Mouse (Mus musculus) neural tube, embryonic 15.5 days (tissue): ENCODE results near the gene Syt11. TPM values are rescaled to one million over a fixed set of nuclear protein-coding genes. Genes with fewer than 3 reads are reported as not detected.
"Not testable (repeated sequence)": the region's sequence is repeated elsewhere in the genome, so short reads cannot be mapped to it uniquely, and the experiment has no call there.

Experiments
- ATAC-seq: fragments of 200-750 bp; cut with Nextera tagmentation; 2 replicates; pipeline ENCODE4 v1.8.0; 2017; ENCODE audit warnings: mild to moderate bottlenecking, moderate TSS enrichment, moderate library complexity; ENCODE audit not compliant: low FRiP score
- H3K27ac ChIP-seq: fragments of 300-500 bp; sonication (generic); replicated peaks from 2 replicates; pipeline ENCODE4 v1.5.1; 2015; ENCODE audit warnings: mild to moderate bottlenecking, inconsistent platforms
- H3K27me3 ChIP-seq: fragments of 300-500 bp; sonication (generic); replicated peaks from 2 replicates; pipeline ENCODE4 v1.6.1; 2015; ENCODE audit warnings: inconsistent platforms
- H3K36me3 ChIP-seq: fragments of 300-500 bp; sonication (generic); 2 replicates; pipeline ENCODE4 v1.6.1; 2015; ENCODE audit warnings: inconsistent platforms
- H3K4me1 ChIP-seq: fragments of 300-500 bp; sonication (generic); 2 replicates; pipeline ENCODE4 v1.6.1; 2015; ENCODE audit warnings: inconsistent platforms
- H3K4me2 ChIP-seq: fragments of 300-500 bp; sonication (generic); 2 replicates; pipeline ENCODE4 v1.6.1; 2015; ENCODE audit warnings: inconsistent platforms, mild to moderate bottlenecking, moderate library complexity
- H3K4me3 ChIP-seq: fragments of 300-500 bp; sonication (generic); replicated peaks from 2 replicates; pipeline ENCODE4 v1.5.1; 2015; ENCODE audit warnings: mild to moderate bottlenecking, inconsistent platforms
- H3K9ac ChIP-seq: fragments of 300-500 bp; sonication (generic); replicated peaks from 2 replicates; pipeline ENCODE4 v1.6.1; 2015; ENCODE audit warnings: mild to moderate bottlenecking, inconsistent platforms
- H3K9me3 ChIP-seq: fragments of 300-500 bp; sonication (generic); replicated peaks from 2 replicates; pipeline ENCODE4 v1.6.1; 2016; ENCODE audit warnings: inconsistent platforms
- WGBS: fragments of 180-500 bp; shearing (Covaris S2); methylation state at CpG from one replicate; pipeline ENCODE4 v1.1.7; 2015; ENCODE audit warnings: mixed read lengths; 5-methylcytosine and 5-hydroxymethylcytosine counted together
- polyA plus RNA-seq: library from polyadenylated mRNA; unstranded; fragments of >200 nt; fragmentation: Nextera tagmentation; extraction: Ambion mirVana; gene quantifications from 2 replicates; pipeline ENCODE4 v1.2.1, GENCODE M21; 2015

Syt11 gene
- polyA plus RNA-seq, 1 experiment from 2014 or later: 237 TPM

GRCm38 (mm10) chr3:88719098-88719497 lies 55.9 kb downstream of the Syt11 start:
- WGBS: 72% methylated on average over 2 of the region's 2 CpGs
- peak overlapping the region; percentile 87 for H3K4me2 ChIP-seq
- ATAC-seq: no peak

GRCm38 (mm10) chr3:88717831-88718230 lies 57.1 kb downstream of the Syt11 start:
- Histone ChIP-seq H3K36me3 (peaks cover 34% of the 10 kb centered on the region), H3K27me3 (no peaks in the 10 kb centered on the region), H3K9me3 (no peaks in the 10 kb centered on the region), H3K4me1 (peaks cover 29% of the 10 kb centered on the region), H3K27ac (no peak overlapping the region), H3K4me2 (peak overlapping the region; percentile 87), H3K4me3 (peak overlapping the region; percentile 9), H3K9ac (no peak overlapping the region)
- WGBS: 76% methylated on average over 1 of the region's 1 CpGs
- ATAC-seq: no peak

More at GRCm38 (mm10) chr3:88719098-88719497, 55.9 kb downstream of the Syt11 start:
- no peaks in the 10 kb centered on the region for H3K27me3 ChIP-seq
- no peak overlapping the region for H3K4me3 ChIP-seq
- no peak overlapping the region for H3K27ac ChIP-seq
- no peak overlapping the region for H3K9ac ChIP-seq
- no peaks in the 10 kb centered on the region for H3K9me3 ChIP-seq
- peaks cover 29% of the 10 kb centered on the region for H3K4me1 ChIP-seq
- H3K36me3 ChIP-seq: peaks cover 30% of the 10 kb centered on the region

- Histone ChIP-seq H3K36me3 (peaks cover 37% of the 10 kb centered on the region), H3K4me3 (peak overlapping the region; percentile 59), H3K4me2 (peak overlapping the region; percentile 87), H3K9me3 (no peaks in the 10 kb centered on the region), H3K9ac (peak overlapping the region; percentile 65), H3K27ac (peak overlapping the region; percentile 63), H3K27me3 (no peaks in the 10 kb centered on the region), H3K4me1 (peaks cover 29% of the 10 kb centered on the region)
- 7% methylated on average over 9 of the region's 9 CpGs for WGBS
- ATAC-seq: peak; percentile 64
Measured at GRCm38 (mm10) chr3:88717198-88717798, 57.7 kb downstream of the Syt11 start.

- WGBS: 2% methylated on average over 27 of the region's 27 CpGs
- H3K4me1 ChIP-seq: peaks cover 29% of the 10 kb centered on the region
- peak within 1 kb of the TSS; percentile 63 for H3K27ac ChIP-seq
- H3K36me3 ChIP-seq: peaks cover 41% of the 10 kb centered on the region
- peak within 1 kb of the TSS; percentile 87 for H3K4me2 ChIP-seq
- peak; percentile 97 for ATAC-seq
- peak within 1 kb of the TSS; percentile 59 for H3K4me3 ChIP-seq
- no peaks in the 10 kb centered on the region for H3K27me3 ChIP-seq
- peak within 1 kb of the TSS; percentile 65 for H3K9ac ChIP-seq
- no peaks in the 10 kb centered on the region for H3K9me3 ChIP-seq
Measured at GRCm38 (mm10) chr3:88716399-88717197, 58.4 kb downstream of the Syt11 start, which contains the start of gene Rit1. Gene Rit1, plus strand, starts transcription at chr3:88716838.

- H3K9me3 ChIP-seq, H3K9ac ChIP-seq, H3K4me2 ChIP-seq, H3K4me3 ChIP-seq, H3K27ac ChIP-seq, ATAC-seq, H3K27me3 ChIP-seq: not testable (repeated sequence)
- Histone ChIP-seq H3K36me3 (peaks cover 42% of the 10 kb centered on the region), H3K4me1 (peaks cover 29% of the 10 kb centered on the region)
- 90% methylated on average over 5 of the region's 5 CpGs for WGBS
Measured at GRCm38 (mm10) chr3:88715716-88716115, 59.2 kb downstream of the Syt11 start.

- H3K4me2 ChIP-seq: no peak overlapping the region
- no peak overlapping the region for H3K4me3 ChIP-seq
- WGBS: 91% methylated on average over 2 of the region's 2 CpGs
- no peaks in the 10 kb centered on the region for H3K9me3 ChIP-seq
- H3K27me3 ChIP-seq: no peaks in the 10 kb centered on the region
- H3K4me1 ChIP-seq: peaks cover 29% of the 10 kb centered on the region
- no peak for ATAC-seq
- no peak overlapping the region for H3K9ac ChIP-seq
- H3K27ac ChIP-seq: no peak overlapping the region
- peaks cover 44% of the 10 kb centered on the region for H3K36me3 ChIP-seq
Measured at GRCm38 (mm10) chr3:88714725-88715124, 60.2 kb downstream of the Syt11 start.

- 96% methylated on average over 4 of the region's 4 CpGs for WGBS
- H3K27ac ChIP-seq: no peak overlapping the region
- H3K9me3 ChIP-seq: no peaks in the 10 kb centered on the region
- no peak overlapping the region for H3K9ac ChIP-seq
- H3K36me3 ChIP-seq: peaks cover 51% of the 10 kb centered on the region
- no peak overlapping the region for H3K4me2 ChIP-seq
- H3K4me1 ChIP-seq: peaks cover 19% of the 10 kb centered on the region
- no peak for ATAC-seq
- no peaks in the 10 kb centered on the region for H3K27me3 ChIP-seq
- no peak overlapping the region for H3K4me3 ChIP-seq
Measured at GRCm38 (mm10) chr3:88713709-88714108, 61.3 kb downstream of the Syt11 start.

- Histone ChIP-seq H3K36me3 (peaks cover 80% of the 10 kb centered on the region), H3K27me3 (no peaks in the 10 kb centered on the region), H3K27ac (no peak overlapping the region), H3K4me2 (no peak overlapping the region), H3K9me3 (no peaks in the 10 kb centered on the region), H3K9ac (no peak overlapping the region), H3K4me3 (no peak overlapping the region), H3K4me1 (no peaks in the 10 kb centered on the region)
- 90% methylated on average over 3 of the region's 3 CpGs for whole genome bisulfite sequencing
- no peak for ATAC-seq
Measured at GRCm38 (mm10) chr3:88701222-88701621, 73.7 kb downstream of the Syt11 start.

- peaks cover 88% of the 10 kb centered on the region for H3K36me3 ChIP-seq
Measured at GRCm38 (mm10) chr3:88700247-88700646, 74.7 kb downstream of the Syt11 start.

GRCm38 (mm10) chr3:88698834-88699233 lies 76.1 kb downstream of the Syt11 start:
- WGBS: 95% methylated on average over 6 of the region's 6 CpGs

More at GRCm38 (mm10) chr3:88700247-88700646, 74.7 kb downstream of the Syt11 start:
- ATAC-seq: no peak
- Histone ChIP-seq H3K4me3 (no peak overlapping the region), H3K4me2 (no peak overlapping the region), H3K9ac (no peak overlapping the region), H3K27ac (no peak overlapping the region), H3K4me1 (no peaks in the 10 kb centered on the region), H3K9me3 (no peaks in the 10 kb centered on the region), H3K27me3 (no peaks in the 10 kb centered on the region)
- WGBS: 76% methylated on average over 3 of the region's 3 CpGs

GRCm38 (mm10) chr3:88698051-88698450 lies 76.9 kb downstream of the Syt11 start:
- no peaks in the 10 kb centered on the region for H3K27me3 ChIP-seq
- WGBS: 94% methylated on average over 1 of the region's 1 CpGs
- H3K9me3 ChIP-seq: no peaks in the 10 kb centered on the region
- no peak overlapping the region for H3K4me3 ChIP-seq
- peaks cover 90% of the 10 kb centered on the region for H3K36me3 ChIP-seq
- no peaks in the 10 kb centered on the region for H3K4me1 ChIP-seq
- ATAC-seq: no peak
- H3K4me2 ChIP-seq: no peak overlapping the region
- no peak overlapping the region for H3K9ac ChIP-seq
- no peak overlapping the region for H3K27ac ChIP-seq

More at GRCm38 (mm10) chr3:88698834-88699233, 76.1 kb downstream of the Syt11 start:
- Histone ChIP-seq H3K27ac (no peak overlapping the region), H3K27me3 (no peaks in the 10 kb centered on the region), H3K9ac (no peak overlapping the region), H3K4me3 (no peak overlapping the region), H3K36me3 (peaks cover 91% of the 10 kb centered on the region), H3K4me2 (no peak overlapping the region), H3K9me3 (no peaks in the 10 kb centered on the region), H3K4me1 (no peaks in the 10 kb centered on the region)
- ATAC-seq: no peak

GRCm38 (mm10) chr3:88695545-88695944 lies 79.4 kb downstream of the Syt11 start:
- no peak overlapping the region for H3K4me2 ChIP-seq
- H3K36me3 ChIP-seq: peaks cover 91% of the 10 kb centered on the region
- H3K9me3 ChIP-seq: no peaks in the 10 kb centered on the region
- H3K27me3 ChIP-seq: no peaks in the 10 kb centered on the region
- ATAC-seq: no peak
- H3K9ac ChIP-seq: no peak overlapping the region
- no peak overlapping the region for H3K4me3 ChIP-seq
- H3K27ac ChIP-seq: no peak overlapping the region
- H3K4me1 ChIP-seq: no peaks in the 10 kb centered on the region
